Mouse (Mus musculus) CH12.LX (cell line): ENCODE measurements at regions not wholly inside any gene's neighbourhood (a gene's known extent, or its start where the extent isn't known, plus 50 kb on each side); places are given as distances from the start of the nearest gene placed in this dataset.

ENCODE experiments used
- DNase-seq: peaks from one replicate; pipeline ENCODE4 v3.0.0-alpha.2; 2013; ENCODE audit errors: extremely low read depth
- H3K27ac ChIP-seq: 2 replicates; pipeline ENCODE4 v1.5.1; 2012; ENCODE audit warnings: low read depth, mild to moderate bottlenecking, control low read depth, moderate library complexity; ENCODE audit not compliant: insufficient read depth
- H3K27me3 ChIP-seq: replicated peaks from 2 replicates; pipeline ENCODE3; 2012; ENCODE audit warnings: inconsistent platforms
- H3K36me3 ChIP-seq, 2 experiments: replicated peaks in 1 of 2; 2 replicates each; pipeline versions ENCODE3 to v1.6.1; 2012; ENCODE audit warnings: inconsistent platforms in 1 of 2, low read length in 1 of 2, mild to moderate bottlenecking in 1 of 2, mixed read lengths in 1 of 2, moderate library complexity in 1 of 2; ENCODE audit not compliant: control insufficient read depth in 1 of 2, insufficient read depth in 1 of 2
- H3K4me1 ChIP-seq, 2 experiments: 2 replicates each; pipeline ENCODE4 v1.6.1; 2012; ENCODE audit warnings: inconsistent platforms in 1 of 2, moderate library complexity in 1 of 2; ENCODE audit not compliant: insufficient read depth in 2 of 2, control insufficient read depth in 1 of 2
- H3K4me2 ChIP-seq: 2 replicates; pipeline ENCODE4 v1.6.1; 2012; ENCODE audit warnings: low read depth, mild to moderate bottlenecking, control low read depth; ENCODE audit not compliant: poor library complexity, insufficient read depth, severe bottlenecking
- H3K4me3 ChIP-seq, 3 experiments: fragments of 150-350 bp in 1 of 3; sonication (generic) in 1 of 3; replicated peaks in 1 of 3; 2 replicates each; pipeline versions ENCODE3 to v1.5.1; 2011 to 2012; ENCODE audit warnings: low read depth in 2 of 3, low read length in 2 of 3, mild to moderate bottlenecking in 2 of 3, moderate library complexity in 2 of 3, control low read depth in 1 of 3, improper control_type of control experiment in 1 of 3, inconsistent platforms in 1 of 3, mixed read lengths in 1 of 3; ENCODE audit not compliant: poor library complexity in 1 of 3
- H3K79me2 ChIP-seq: replicated peaks from 2 replicates; pipeline ENCODE4 v1.6.1; 2012; ENCODE audit warnings: mild to moderate bottlenecking, moderate library complexity; ENCODE audit not compliant: control insufficient read depth, poor library complexity, insufficient read depth, severe bottlenecking; ENCODE audit errors: extremely low read depth
- H3K9ac ChIP-seq: 2 replicates; pipeline ENCODE4 v1.6.1; 2012; ENCODE audit warnings: low read depth, mild to moderate bottlenecking, control low read depth, moderate library complexity; ENCODE audit not compliant: insufficient read depth
- H3K9me3 ChIP-seq: replicated peaks from 2 replicates; pipeline ENCODE3; 2012; ENCODE audit warnings: low read length, inconsistent platforms, mixed read lengths
- CHD1 ChIP-seq: IDR thresholded peaks from 2 replicates; pipeline ENCODE4 v1.6.1; 2012; ENCODE audit warnings: low read depth, low read length, improper control_type of control experiment, inconsistent platforms
- CTCF ChIP-seq, 2 experiments: IDR thresholded peaks in 1 of 2; conservative IDR thresholded peaks in 1 of 2; 2 replicates each; pipeline ENCODE4 v1.5.1; 2011 to 2012; ENCODE audit warnings: low read depth in 2 of 2, low read length in 2 of 2, improper control_type of control experiment in 1 of 2, inconsistent platforms in 1 of 2, mild to moderate bottlenecking in 1 of 2, moderate library complexity in 1 of 2
- E2F4 ChIP-seq: IDR thresholded peaks from 2 replicates; pipeline ENCODE4 v1.6.1; 2011; ENCODE audit warnings: low read depth, low read length, improper control_type of control experiment; ENCODE audit not compliant: insufficient replicate concordance
- ELF1 ChIP-seq: IDR thresholded peaks from 2 replicates; pipeline ENCODE4 v1.6.1; 2014; ENCODE audit warnings: low read depth, mild to moderate bottlenecking, inconsistent platforms, low read length, improper control_type of control experiment
- EP300 ChIP-seq: IDR thresholded peaks from 2 replicates; pipeline ENCODE4 v1.6.1; 2011; ENCODE audit warnings: low read length, improper control_type of control experiment
- GABPA ChIP-seq: IDR thresholded peaks from 2 replicates; pipeline ENCODE4 v1.6.1; 2012; ENCODE audit warnings: low read depth, low read length, improper control_type of control experiment, inconsistent platforms; ENCODE audit not compliant: insufficient replicate concordance
- IRF4 ChIP-seq: IDR thresholded peaks from 2 replicates; pipeline ENCODE4 v1.6.1; 2014; ENCODE audit warnings: low read depth, mild to moderate bottlenecking, inconsistent platforms, low read length, improper control_type of control experiment
- JUND ChIP-seq: conservative IDR thresholded peaks from 2 replicates; pipeline ENCODE4 v1.6.1; 2011; ENCODE audit warnings: low read depth, low read length, improper control_type of control experiment
- KAT2A ChIP-seq: IDR thresholded peaks from 2 replicates; pipeline ENCODE4 v1.6.1; 2012; ENCODE audit warnings: low read length, improper control_type of control experiment, inconsistent platforms; ENCODE audit not compliant: insufficient replicate concordance
- MAX ChIP-seq: IDR thresholded peaks from 2 replicates; pipeline ENCODE4 v1.6.1; 2011; ENCODE audit warnings: low read length, improper control_type of control experiment
- MYC ChIP-seq: IDR thresholded peaks from 2 replicates; pipeline ENCODE4 v1.6.1; 2011; ENCODE audit warnings: low read depth, mild to moderate bottlenecking, improper control_type of control experiment, low read length
- NELFE ChIP-seq: IDR thresholded peaks from 2 replicates; pipeline ENCODE4 v1.6.1; 2011; ENCODE audit warnings: low read depth, low read length, improper control_type of control experiment
- POLR2A ChIP-seq: IDR thresholded peaks from 2 replicates; pipeline ENCODE4 v1.6.1; 2011; ENCODE audit warnings: low read depth, mild to moderate bottlenecking, improper control_type of control experiment, low read length
- RAD21 ChIP-seq: IDR thresholded peaks from 2 replicates; pipeline ENCODE4 v1.6.1; 2011; ENCODE audit warnings: low read depth, mild to moderate bottlenecking, low read length, improper control_type of control experiment, moderate library complexity
- SIN3A ChIP-seq: IDR thresholded peaks from 2 replicates; pipeline ENCODE4 v1.6.1; 2012; ENCODE audit warnings: low read length, improper control_type of control experiment, inconsistent platforms
- SMC3 ChIP-seq: IDR thresholded peaks from 2 replicates; pipeline ENCODE4 v1.6.1; 2011; ENCODE audit warnings: low read depth, low read length, improper control_type of control experiment
- TBP ChIP-seq: conservative IDR thresholded peaks from 2 replicates; pipeline ENCODE4 v1.6.1; 2011; ENCODE audit warnings: low read depth, low read length, improper control_type of control experiment
- TCF12 ChIP-seq: IDR thresholded peaks from 2 replicates; pipeline ENCODE4 v1.6.1; 2014; ENCODE audit warnings: low read depth, mild to moderate bottlenecking, inconsistent platforms, low read length, improper control_type of control experiment
- USF1 ChIP-seq: IDR thresholded peaks from 2 replicates; pipeline ENCODE4 v1.6.1; 2014; ENCODE audit warnings: low read depth, mild to moderate bottlenecking, inconsistent platforms, low read length, improper control_type of control experiment
- USF2 ChIP-seq: conservative IDR thresholded peaks from 2 replicates; pipeline ENCODE4 v1.6.1; 2011; ENCODE audit warnings: low read depth, low read length, improper control_type of control experiment
- ZC3H11A ChIP-seq: IDR thresholded peaks from 2 replicates; pipeline ENCODE4 v1.6.1; 2012; ENCODE audit warnings: low read depth, mild to moderate bottlenecking, inconsistent platforms, low read length, improper control_type of control experiment
- ZKSCAN1 ChIP-seq: IDR thresholded peaks from 2 replicates; pipeline ENCODE4 v1.6.1; 2012; ENCODE audit warnings: low read depth, inconsistent platforms, low read length, improper control_type of control experiment, borderline replicate concordance
- dilution Hi-C: fragments of 300-500 bp; cut with MboI; formaldehyde crosslinking; loops from 2 replicates; pipeline ENCODE4 v1.14.3; 2020; ENCODE audit warnings: low sequenced_read_pairs; ENCODE audit not compliant: extremely low pct_unique_long_range_greater_than_20kb, extremely low pct_ligation_motif_present
- in situ Hi-C: fragments of 300-500 bp; cut with MboI; formaldehyde crosslinking; loops from 3 replicates; pipeline ENCODE4 v1.14.3; 2019; ENCODE audit warnings: low sequenced_read_pairs, low pct_ligation_motif_present, low pct_unique_long_range_greater_than_20kb, mixed read lengths

- Histone ChIP-seq H3K4me3 (no peak overlapping the region), H3K4me1 (peaks cover 29 to 84% of the 10 kb centered on the region in 2 experiments)
Observed at GRCm38 (mm10) chr19:32954001-32954605, 196.8 kb downstream of the Pten start.

GRCm38 (mm10) chr19:32954942-32955341 is 197.6 kb downstream of the Pten start:
- Histone ChIP-seq H3K4me3 (no peak overlapping the region), H3K9me3 (no peaks in the 10 kb centered on the region), H3K27ac (no peak overlapping the region), H3K36me3 (no peaks in the 10 kb centered on the region), H3K4me1 (peaks cover 29 to 86% of the 10 kb centered on the region in 2 experiments), H3K79me2 (no peaks in the 10 kb centered on the region), H3K27me3 (no peaks in the 10 kb centered on the region), H3K9ac (no peak overlapping the region), H3K4me2 (no peak overlapping the region)
- no peak for DNase-seq
- TF ChIP-seq USF2 (no peak), MAX (no peak), TCF12 (no peak), KAT2A (no peak), E2F4 (no peak), EP300 (no peak), SIN3A (no peak), CHD1 (no peak), NELFE (no peak), ZC3H11A (no peak)
- in situ Hi-C loops (loop anchor here (10.0 kb wide), 1 partner anchor 270 kb away; no protein-coding TSS in a partner anchor), dilution Hi-C loops (no loop called here)

More at GRCm38 (mm10) chr19:32954001-32954605, 196.8 kb downstream of the Pten start:
- no peaks in the 10 kb centered on the region for H3K36me3 ChIP-seq
- peak; percentile 66 for DNase-seq
- H3K27ac ChIP-seq: no peak overlapping the region
- 0 out of 2 replicates have a peak, but pooled peaks have one; percentile 10 for TF ChIP-seq EP300
- TF ChIP-seq TBP: no peak
- no peak for TF ChIP-seq JUND
- TF ChIP-seq GABPA: no peak
- no peak for TF ChIP-seq E2F4
- peak; percentile 74 for TF ChIP-seq RAD21
- no peak for TF ChIP-seq USF1
- TF ChIP-seq ELF1: no peak
- peak; percentile 27; the same call in 1 of the 2 replicates for TF ChIP-seq IRF4
- TF ChIP-seq CHD1: no peak
- no peak for TF ChIP-seq POLR2A
- peak; percentile 44 to 78; a peak in 3 of 4 replicates for TF ChIP-seq CTCF (conservative IDR thresholded peaks at IDR 0.05 in 1 of 2, IDR thresholded peaks at IDR 0.05 in 1 of 2; ENCODE audit: low read depth in 2 of 2, low read length in 2 of 2)
- TF ChIP-seq MYC: 0 out of 2 replicates have a peak, but pooled peaks have one; percentile 46
- TF ChIP-seq ZKSCAN1: no peak
- TF ChIP-seq SMC3: peak; percentile 91
- no peak for TF ChIP-seq TCF12
- peak; percentile 66 for TF ChIP-seq ZC3H11A
- H3K79me2 ChIP-seq: no peaks in the 10 kb centered on the region
- no peaks in the 10 kb centered on the region for H3K9me3 ChIP-seq
- dilution Hi-C loops (no loop called here), in situ Hi-C loops (loop anchor here (10.0 kb wide), 1 partner anchor 271 kb away; no protein-coding TSS in a partner anchor)
- peak overlapping the region; percentile 7; the same call in 1 of the 2 replicates for H3K4me2 ChIP-seq
- H3K9ac ChIP-seq: no peak overlapping the region
- H3K27me3 ChIP-seq: no peaks in the 10 kb centered on the region
